Mouse (Mus musculus): ENCODE data around the gene Pde7b. TPM values are rescaled to one million over a fixed set of nuclear protein-coding genes. Genes with fewer than 3 reads are reported as not detected.

Gene Pde7b
- polyA plus RNA-seq, 1 experiment, result 17.7 TPM

DNA sequence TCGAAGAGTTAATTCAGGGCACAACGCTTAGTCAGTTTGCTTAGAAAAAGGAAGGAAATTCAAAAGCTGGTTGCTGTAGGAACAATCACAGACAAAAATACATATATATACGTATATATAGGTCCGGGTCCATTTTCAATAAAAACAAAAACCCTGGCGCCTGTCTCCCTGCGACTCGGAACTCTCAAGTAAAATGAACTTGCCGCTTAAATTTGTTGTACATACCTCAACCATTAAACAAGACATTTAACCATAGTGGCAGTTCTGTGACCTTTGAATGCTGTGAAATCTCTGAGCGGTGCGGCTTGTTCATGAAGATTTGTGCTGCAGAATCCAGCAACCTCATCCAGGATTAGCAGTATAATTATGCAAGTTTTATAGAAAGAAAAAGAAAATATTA is 427 bp downstream of the Pde7b start:
- peaks cover 9% of the 10 kb centered on the region; the same call in 1 of the 2 replicates for H3K4me1 ChIP-seq (ENCODE audit: control insufficient read depth, insufficient read depth, low read length)
- H3K4me3 ChIP-seq (replicated peaks; ENCODE audit: extremely low read depth, low read depth, low read length), result peak overlapping the region; percentile 54
- WGBS, result 6% methylated on average over 10 of the region's 10 CpGs
- no peak for DNase-seq
- no peak for TF ChIP-seq POLR2A (IDR thresholded peaks at IDR 0.05; ENCODE audit: borderline replicate concordance, extremely low read depth, low read depth, low read length)
- TF ChIP-seq CTCF (IDR thresholded peaks at IDR 0.05; ENCODE audit: insufficient read depth, low read length), result no peak

DNA sequence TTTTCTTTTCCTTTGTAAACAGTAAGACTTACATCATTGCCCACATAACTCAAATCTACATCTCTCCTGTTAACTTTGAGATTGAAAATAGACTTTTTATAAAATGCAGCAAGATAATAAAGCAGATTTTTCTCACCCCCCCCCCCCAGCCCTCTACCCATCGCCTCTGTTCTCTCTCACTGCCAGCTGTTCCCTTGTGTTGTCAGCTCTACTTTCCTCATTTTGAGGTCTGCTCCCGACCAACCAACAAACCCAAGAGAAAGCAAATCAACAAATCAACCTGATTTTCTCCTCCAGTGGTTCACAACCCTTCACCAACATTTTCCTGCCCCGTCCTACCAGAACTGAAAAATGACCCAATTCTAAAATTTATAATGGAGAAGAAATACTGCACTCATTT is 916 bp downstream of the Pde7b start:
- WGBS, result 10% methylated on average over 3 of the region's 3 CpGs
- Histone ChIP-seq H3K4me3 (replicated peaks; ENCODE audit: extremely low read depth, low read depth, low read length) (peak overlapping the region; percentile 28), H3K4me1 (ENCODE audit: control insufficient read depth, insufficient read depth, low read length) (peaks cover 9% of the 10 kb centered on the region; the same call in 1 of the 2 replicates)
- DNase-seq, result no peak
- TF ChIP-seq CTCF (IDR thresholded peaks at IDR 0.05; ENCODE audit: insufficient read depth, low read length), result no peak

DNA sequence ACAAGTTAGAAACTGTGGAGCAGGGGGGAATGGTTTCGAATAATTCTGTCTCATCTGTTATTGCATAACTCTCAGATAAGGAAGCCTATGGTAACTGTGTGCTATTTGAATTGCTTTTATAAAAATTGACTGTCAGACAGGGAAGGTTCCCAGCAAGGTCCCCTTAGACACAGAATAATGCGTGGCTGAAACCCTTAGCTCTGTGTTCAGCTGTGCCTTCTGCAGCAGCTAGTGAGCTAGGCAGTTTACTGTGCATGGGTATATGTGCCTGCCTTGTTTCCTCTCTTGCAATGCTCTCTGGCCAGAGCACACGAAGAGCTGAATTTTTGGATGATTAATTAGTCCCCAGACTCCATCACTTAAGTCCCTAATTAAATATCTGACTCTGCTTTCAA is 1.4 kb downstream of the Pde7b start:
- Histone ChIP-seq H3K4me1 (ENCODE audit: control insufficient read depth, insufficient read depth, low read length) (peaks cover 9% of the 10 kb centered on the region; the same call in 1 of the 2 replicates), H3K4me3 (replicated peaks; ENCODE audit: extremely low read depth, low read depth, low read length) (peak overlapping the region; percentile 63)
- no peak for TF ChIP-seq POLR2A (IDR thresholded peaks at IDR 0.05; ENCODE audit: borderline replicate concordance, extremely low read depth, low read depth, low read length)
- TF ChIP-seq CTCF (IDR thresholded peaks at IDR 0.05; ENCODE audit: insufficient read depth, low read length), result no peak
- DNase-seq, result no peak
- WGBS, result 11% methylated on average over 3 of the region's 3 CpGs

DNA sequence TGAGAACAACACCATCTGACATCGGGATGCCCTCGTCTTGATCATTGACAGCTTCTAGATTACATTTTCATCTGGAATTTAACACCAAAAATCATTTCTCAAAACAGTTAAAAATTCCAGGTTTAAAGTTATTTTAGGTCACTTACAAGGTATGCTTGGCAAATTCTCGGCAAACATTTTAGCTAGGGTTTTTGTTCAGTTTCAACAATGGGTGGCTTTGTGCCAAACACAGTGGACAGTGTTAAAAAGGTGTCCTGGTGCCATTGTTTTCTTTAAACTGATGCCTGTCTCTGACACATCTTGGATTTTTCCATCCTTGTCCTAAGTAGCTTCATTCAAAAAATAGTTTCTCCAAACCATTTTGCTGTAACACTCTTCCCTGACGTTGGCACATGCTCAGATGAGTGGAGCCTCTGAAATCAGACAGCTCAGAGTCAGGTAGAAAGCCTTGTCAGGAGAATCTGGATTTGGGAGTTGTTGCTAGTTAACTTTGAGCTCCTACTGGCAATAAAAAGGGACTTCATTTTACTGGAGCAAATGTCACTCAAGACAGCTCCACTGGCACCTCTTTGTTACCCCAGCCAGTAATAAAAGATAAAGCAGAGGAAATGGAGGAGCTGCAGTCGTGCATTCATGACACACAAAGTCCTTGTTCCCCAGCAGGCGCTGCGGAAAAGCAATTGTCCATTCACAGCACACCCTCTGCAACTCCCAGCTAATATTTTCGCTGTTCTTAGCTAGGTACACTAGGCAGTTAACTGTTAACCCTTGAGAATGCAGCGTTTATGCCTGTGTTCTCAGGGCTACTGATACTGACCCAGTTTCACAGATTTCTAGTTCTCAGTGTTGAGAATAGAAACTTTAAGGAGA is 2.0 kb downstream of the Pde7b start:
- peak overlapping the region; percentile 52 for H3K4me3 ChIP-seq (replicated peaks; ENCODE audit: extremely low read depth, low read depth, low read length)
- WGBS, result 26% methylated on average over 9 of the region's 9 CpGs
- H3K4me1 ChIP-seq (ENCODE audit: control insufficient read depth, insufficient read depth, low read length), result peaks cover 9% of the 10 kb centered on the region; the same call in 1 of the 2 replicates
- TF ChIP-seq CTCF (IDR thresholded peaks at IDR 0.05; ENCODE audit: insufficient read depth, low read length) (no peak), POLR2A (IDR thresholded peaks at IDR 0.05; ENCODE audit: borderline replicate concordance, extremely low read depth, low read depth, low read length) (no peak)
- no peak for DNase-seq

DNA sequence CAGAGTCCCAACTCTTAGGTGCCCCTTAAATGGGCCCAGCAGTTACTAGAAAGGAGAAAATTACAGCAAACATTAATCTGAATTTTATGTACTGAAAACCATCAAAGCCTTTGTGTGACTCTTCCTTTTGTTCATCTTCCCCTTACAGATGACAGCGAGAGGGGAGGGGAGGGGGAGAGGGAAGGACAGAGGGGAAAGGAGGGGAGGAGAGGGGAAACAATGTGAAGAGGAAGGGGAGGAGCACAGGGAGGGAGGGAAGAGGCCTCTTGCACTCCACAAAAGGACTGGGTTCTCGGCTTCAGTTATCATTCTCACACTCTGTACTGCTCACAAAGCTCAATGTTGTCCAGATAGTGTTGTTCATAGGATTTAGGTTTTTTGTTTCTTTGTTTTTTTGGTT is 5.7 kb downstream of the Pde7b start:
- no peak for DNase-seq
- Histone ChIP-seq H3K4me1 (ENCODE audit: control insufficient read depth, insufficient read depth, low read length) (peaks cover 9% of the 10 kb centered on the region; the same call in 1 of the 2 replicates), H3K4me3 (replicated peaks; ENCODE audit: extremely low read depth, low read depth, low read length) (no peak overlapping the region)
- TF ChIP-seq POLR2A (IDR thresholded peaks at IDR 0.05; ENCODE audit: borderline replicate concordance, extremely low read depth, low read depth, low read length), result no peak
- 60% methylated on average over 2 of the region's 2 CpGs for WGBS

DNA sequence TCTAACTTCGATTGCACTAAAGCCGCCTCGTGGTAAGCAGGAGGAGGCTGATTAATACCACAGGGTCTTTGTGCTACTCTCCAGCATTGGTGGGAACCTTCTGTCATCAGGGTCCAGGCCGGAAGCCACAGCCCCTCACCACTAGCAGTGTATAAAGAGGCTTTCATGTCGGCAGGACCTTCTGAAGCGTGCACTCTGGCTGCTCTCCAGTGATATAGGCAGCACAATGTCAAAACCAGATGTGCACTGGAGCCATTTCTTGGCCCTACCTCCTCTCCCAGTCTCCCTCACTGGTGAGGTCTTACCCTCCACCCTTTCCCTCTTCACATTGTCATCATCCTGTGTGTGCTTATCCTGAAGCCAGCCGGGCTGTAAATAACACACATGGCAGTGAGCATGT is 24.2 kb downstream of the Pde7b start:
- DNase-seq, result no peak
- Histone ChIP-seq H3K4me1 (ENCODE audit: control insufficient read depth, insufficient read depth, low read length) (no peaks in the 10 kb centered on the region; the same call in 1 of the 2 replicates), H3K4me3 (replicated peaks; ENCODE audit: extremely low read depth, low read depth, low read length) (no peak overlapping the region)
- 72% methylated on average over 7 of the region's 7 CpGs for WGBS
- no peak for TF ChIP-seq POLR2A (IDR thresholded peaks at IDR 0.05; ENCODE audit: borderline replicate concordance, extremely low read depth, low read depth, low read length)
- no peak for TF ChIP-seq CTCF (IDR thresholded peaks at IDR 0.05; ENCODE audit: insufficient read depth, low read length)

DNA sequence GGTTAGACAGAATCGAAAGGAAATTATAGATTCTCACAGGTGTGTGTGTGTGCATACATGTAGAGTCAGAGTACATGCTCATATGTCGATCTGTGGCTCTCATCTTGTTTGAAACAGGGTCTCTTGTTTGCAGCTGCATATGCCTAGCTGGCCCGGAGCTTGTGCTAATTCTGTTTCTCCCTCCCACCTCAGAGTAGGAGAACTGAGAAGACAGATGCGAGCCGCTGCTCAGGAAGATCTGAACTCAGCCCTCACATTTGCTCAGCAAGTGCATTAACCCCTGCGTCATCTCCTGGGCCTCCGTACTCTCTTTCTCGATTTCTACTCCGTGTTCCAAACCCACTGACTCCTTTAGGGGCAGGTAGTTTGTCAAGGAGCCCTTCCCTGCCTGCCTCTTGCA is 25.0 kb downstream of the Pde7b start:
- TF ChIP-seq CTCF (IDR thresholded peaks at IDR 0.05; ENCODE audit: insufficient read depth, low read length) (no peak), POLR2A (IDR thresholded peaks at IDR 0.05; ENCODE audit: borderline replicate concordance, extremely low read depth, low read depth, low read length) (no peak)
- Histone ChIP-seq H3K4me1 (ENCODE audit: control insufficient read depth, insufficient read depth, low read length) (no peaks in the 10 kb centered on the region; the same call in 1 of the 2 replicates), H3K4me3 (replicated peaks; ENCODE audit: extremely low read depth, low read depth, low read length) (no peak overlapping the region)
- WGBS, result 92% methylated on average over 9 of the region's 9 CpGs
- DNase-seq, result no peak

DNA sequence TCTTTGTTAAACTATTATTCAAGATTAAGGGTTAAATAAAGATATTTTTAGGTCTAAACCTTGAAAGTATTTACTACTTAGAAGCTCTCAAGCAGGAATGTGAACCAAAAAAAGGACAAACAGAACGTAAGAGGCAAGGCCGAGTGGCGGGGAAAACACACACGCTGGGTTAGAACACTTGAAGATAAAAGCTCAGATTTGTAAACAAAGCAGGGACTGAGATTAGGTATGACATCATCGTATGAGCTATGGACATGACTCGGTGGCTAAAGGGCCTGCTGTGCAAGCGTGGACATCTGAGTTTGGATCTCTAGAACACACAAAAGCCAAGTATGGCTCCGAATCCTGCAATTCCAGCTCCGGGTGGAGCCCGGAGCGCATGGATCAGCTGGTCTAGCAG is 29.2 kb downstream of the Pde7b start:
- H3K4me1 ChIP-seq (ENCODE audit: control insufficient read depth, insufficient read depth, low read length), result no peaks in the 10 kb centered on the region; the same call in 1 of the 2 replicates
- no peak overlapping the region for H3K4me3 ChIP-seq (replicated peaks; ENCODE audit: extremely low read depth, low read depth, low read length)
- peak; percentile 37 for DNase-seq
- TF ChIP-seq CTCF (IDR thresholded peaks at IDR 0.05; ENCODE audit: insufficient read depth, low read length) (no peak), POLR2A (IDR thresholded peaks at IDR 0.05; ENCODE audit: borderline replicate concordance, extremely low read depth, low read depth, low read length) (no peak)
- 50% methylated on average over 11 of the region's 11 CpGs for WGBS

DNA sequence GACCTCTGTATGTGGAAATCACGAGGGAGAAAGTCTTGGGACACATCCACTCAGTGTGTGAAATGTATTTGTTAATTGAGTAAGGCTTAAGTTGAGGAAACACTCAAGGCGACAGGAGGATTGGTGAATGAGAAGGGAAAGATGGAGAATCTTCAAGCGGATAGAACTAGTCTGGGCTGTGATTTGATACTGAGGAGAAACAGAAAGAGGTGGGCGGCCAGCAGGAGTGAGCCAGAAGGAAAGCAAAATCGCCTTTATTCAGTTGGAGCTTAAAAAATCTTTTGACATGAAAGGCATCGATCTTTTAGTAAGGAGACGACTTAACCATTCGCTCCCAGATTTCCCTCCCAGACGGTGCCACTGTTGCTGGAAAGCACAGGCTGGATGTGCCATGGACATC is 34.9 kb downstream of the Pde7b start:
- 82% methylated on average over 9 of the region's 9 CpGs for WGBS
- Histone ChIP-seq H3K4me3 (replicated peaks; ENCODE audit: extremely low read depth, low read depth, low read length) (no peak overlapping the region), H3K4me1 (ENCODE audit: control insufficient read depth, insufficient read depth, low read length) (no peaks in the 10 kb centered on the region)
- TF ChIP-seq POLR2A (IDR thresholded peaks at IDR 0.05; ENCODE audit: borderline replicate concordance, extremely low read depth, low read depth, low read length) (no peak), CTCF (IDR thresholded peaks at IDR 0.05; ENCODE audit: insufficient read depth, low read length) (no peak)
- DNase-seq, result no peak

DNA sequence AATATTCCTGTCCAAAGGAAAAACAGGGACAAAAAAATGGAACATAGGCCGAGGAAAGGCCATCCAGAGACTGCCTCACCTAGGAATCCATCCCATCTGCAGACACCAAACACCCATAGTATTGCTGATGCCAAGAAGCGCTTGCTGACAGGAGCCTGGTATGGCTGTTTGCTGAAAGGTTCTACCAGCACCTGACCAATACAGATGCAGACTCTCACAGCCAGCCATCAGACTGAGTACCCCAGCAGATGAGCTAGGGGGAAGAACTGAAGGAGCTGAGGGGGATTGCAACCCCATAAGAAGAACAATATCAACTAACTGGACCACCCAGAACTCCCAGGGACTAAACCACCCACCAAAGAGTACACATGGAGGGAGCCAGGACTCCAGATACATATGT is 40.7 kb downstream of the Pde7b start:
- WGBS, result 96% methylated on average over 2 of the region's 2 CpGs
- H3K4me1 ChIP-seq (ENCODE audit: control insufficient read depth, insufficient read depth, low read length), result no peaks in the 10 kb centered on the region
- H3K4me3 ChIP-seq (replicated peaks; ENCODE audit: extremely low read depth, low read depth, low read length), result no peak overlapping the region
- DNase-seq, result no peak
- TF ChIP-seq CTCF (IDR thresholded peaks at IDR 0.05; ENCODE audit: insufficient read depth, low read length) (no peak), POLR2A (IDR thresholded peaks at IDR 0.05; ENCODE audit: borderline replicate concordance, extremely low read depth, low read depth, low read length) (no peak)

All from lung, adult 2 months (tissue).